Mouse (Mus musculus) spleen, adult 2 months (tissue): ENCODE results near the gene Rnase12. TPM values are rescaled to one million over a fixed set of nuclear protein-coding genes. Genes with fewer than 3 reads are reported as not detected.

Experiments
- DNase-seq, 2 experiments: peaks; one replicate each; pipeline versions ENCODE4 v3.0.0 to v3.0.0-alpha.2; 2012 to 2021; ENCODE audit warnings: low spot score in 2 of 2, low read depth in 1 of 2
- H3K27ac ChIP-seq: fragments of 200-500 bp; 2 replicates; pipeline ENCODE4 v1.5.1; 2012; ENCODE audit warnings: low read length, inconsistent platforms; ENCODE audit not compliant: insufficient read depth
- H3K27me3 ChIP-seq: fragments of 200-500 bp; 2 replicates; pipeline ENCODE4 v1.6.1; 2012; ENCODE audit warnings: mild to moderate bottlenecking, moderate library complexity, low read length, inconsistent platforms; ENCODE audit not compliant: control insufficient read depth, insufficient read depth
- H3K36me3 ChIP-seq: fragments of 200-500 bp; 2 replicates; pipeline ENCODE4 v1.6.1; 2012; ENCODE audit warnings: mild to moderate bottlenecking, low read length, inconsistent platforms; ENCODE audit not compliant: control insufficient read depth, insufficient read depth
- H3K4me1 ChIP-seq: fragments of 200-500 bp; 2 replicates; pipeline ENCODE4 v1.6.1; 2011; ENCODE audit warnings: inconsistent platforms; ENCODE audit not compliant: control insufficient read depth, insufficient read depth, insufficient read length
- H3K4me3 ChIP-seq: fragments of 200-500 bp; 2 replicates; pipeline ENCODE4 v1.5.1; 2011; ENCODE audit warnings: mild to moderate bottlenecking, inconsistent platforms; ENCODE audit not compliant: insufficient read depth, insufficient read length; ENCODE audit errors: extremely low read depth
- CTCF ChIP-seq: fragments of 200-500 bp; IDR thresholded peaks from 2 replicates; pipeline ENCODE4 v1.5.1; 2011; ENCODE audit warnings: mild to moderate bottlenecking, inconsistent platforms; ENCODE audit not compliant: insufficient read depth, insufficient read length, insufficient replicate concordance; ENCODE audit errors: extremely low read depth
- POLR2A ChIP-seq: fragments of 200-500 bp; IDR thresholded peaks from 2 replicates; pipeline ENCODE4 v1.6.1; 2011; ENCODE audit warnings: low read depth, low read length, inconsistent platforms
- WGBS: fragments of 180-500 bp; shearing (Covaris S2); methylation state at CpG from one replicate; pipeline ENCODE4 v1.1.7; 2018; 5-methylcytosine and 5-hydroxymethylcytosine counted together
- polyA plus RNA-seq: library from polyadenylated mRNA; depleted of rRNA; stranded (reverse); fragments of >200 nt; gene quantifications from 2 replicates; pipeline ENCODE4 v1.2.3, GENCODE M21; 2012

Gene Rnase12
- polyA plus RNA-seq, 1 experiment: 1.1 TPM

DNA sequence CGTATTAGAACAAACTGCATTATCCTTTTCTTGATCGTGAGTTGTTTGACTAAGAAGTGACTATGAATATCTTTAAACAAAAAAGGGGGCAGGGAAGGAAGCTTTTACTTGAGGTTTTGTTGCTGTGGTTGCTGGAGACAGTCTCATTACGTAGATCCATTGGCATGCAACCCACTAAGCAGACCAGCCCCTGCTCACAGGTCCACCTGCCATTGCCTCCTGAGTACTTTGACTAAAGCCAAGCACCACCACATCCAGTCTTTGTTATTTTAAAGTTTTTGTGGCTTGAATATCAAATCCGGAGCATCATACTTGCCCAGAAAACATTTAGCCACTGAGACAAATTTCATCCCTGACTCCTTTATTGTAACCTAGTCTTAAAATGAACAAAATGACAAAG is 21.2 kb downstream of the Rnase12 start:
- Histone ChIP-seq H3K4me1 (no peaks in the 10 kb centered on the region), H3K36me3 (no peaks in the 10 kb centered on the region), H3K27me3 (no peaks in the 10 kb centered on the region), H3K27ac (no peak overlapping the region), H3K4me3 (no peak overlapping the region)
- TF ChIP-seq POLR2A: no peak
- no peak for TF ChIP-seq CTCF
- no peak for DNase-seq
- WGBS: 78% methylated on average over 4 of the region's 4 CpGs

DNA sequence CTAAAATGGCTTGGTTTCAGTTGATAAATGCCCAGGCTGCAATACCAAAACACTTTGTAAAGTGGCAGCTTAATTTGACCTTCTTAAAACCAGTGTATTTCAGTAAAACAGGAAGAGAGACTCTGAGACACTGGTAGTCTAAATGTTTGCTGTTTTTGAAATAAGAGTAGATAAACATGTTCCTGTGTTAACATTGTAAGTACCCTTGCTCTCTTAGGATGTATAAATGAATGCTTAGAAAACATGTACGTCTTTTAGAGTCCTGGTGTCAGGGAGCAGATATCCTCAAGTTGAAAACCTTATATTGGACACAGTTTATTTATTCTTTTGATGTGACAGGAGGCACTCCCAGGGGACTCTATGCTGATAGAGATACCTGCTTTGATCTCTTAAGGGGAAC is 22.3 kb downstream of the Rnase12 start:
- Histone ChIP-seq H3K4me3 (no peak overlapping the region), H3K4me1 (no peaks in the 10 kb centered on the region), H3K27ac (no peak overlapping the region), H3K27me3 (no peaks in the 10 kb centered on the region), H3K36me3 (no peaks in the 10 kb centered on the region)
- no peak for DNase-seq
- TF ChIP-seq CTCF (no peak), POLR2A (no peak)
- WGBS: 48% methylated on average over 1 of the region's 1 CpGs

DNA sequence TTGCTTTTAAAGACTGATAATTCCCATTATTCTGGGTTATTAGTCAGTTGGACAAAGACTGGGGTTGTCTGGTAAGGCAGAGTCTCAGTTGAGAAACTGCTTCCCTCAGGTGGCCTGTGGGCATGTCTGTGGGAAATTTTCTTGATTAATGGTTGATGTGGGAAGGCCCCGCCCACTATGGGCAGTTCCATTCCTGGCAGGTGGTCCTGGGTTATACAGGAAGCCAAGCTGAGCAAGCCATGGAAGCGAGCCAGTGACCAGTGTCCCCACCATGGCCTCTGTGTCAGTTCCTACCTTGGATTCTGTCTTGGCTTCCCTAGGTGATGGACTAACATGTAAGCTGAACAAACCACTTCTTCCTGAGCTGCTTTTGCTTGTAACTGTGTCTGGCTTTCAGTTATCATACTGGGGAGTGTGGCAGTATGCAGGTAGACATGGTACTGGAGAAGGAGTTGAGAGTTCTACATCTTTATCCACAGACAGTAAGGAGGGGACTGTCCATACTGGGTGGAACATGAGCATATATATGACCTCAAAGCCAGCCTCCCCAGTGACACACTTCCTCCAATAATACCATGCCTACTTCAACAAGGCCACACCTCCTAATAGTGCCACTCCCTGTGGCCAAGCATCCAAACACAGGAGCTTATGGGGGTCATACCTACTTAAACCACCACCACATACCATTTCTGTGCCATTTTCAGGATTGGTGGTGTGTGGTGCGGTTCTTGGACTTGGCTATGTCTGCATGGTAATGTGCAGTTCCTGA is 29.9 kb downstream of the Rnase12 start:
- no peak overlapping the region for H3K4me3 ChIP-seq
- H3K27me3 ChIP-seq: no peaks in the 10 kb centered on the region
- DNase-seq: no peak
- WGBS: 76% methylated on average over 3 of the region's 3 CpGs
- H3K36me3 ChIP-seq: no peaks in the 10 kb centered on the region
- H3K4me1 ChIP-seq: no peaks in the 10 kb centered on the region
- TF ChIP-seq POLR2A (no peak), CTCF (no peak)
- no peak overlapping the region for H3K27ac ChIP-seq

DNA sequence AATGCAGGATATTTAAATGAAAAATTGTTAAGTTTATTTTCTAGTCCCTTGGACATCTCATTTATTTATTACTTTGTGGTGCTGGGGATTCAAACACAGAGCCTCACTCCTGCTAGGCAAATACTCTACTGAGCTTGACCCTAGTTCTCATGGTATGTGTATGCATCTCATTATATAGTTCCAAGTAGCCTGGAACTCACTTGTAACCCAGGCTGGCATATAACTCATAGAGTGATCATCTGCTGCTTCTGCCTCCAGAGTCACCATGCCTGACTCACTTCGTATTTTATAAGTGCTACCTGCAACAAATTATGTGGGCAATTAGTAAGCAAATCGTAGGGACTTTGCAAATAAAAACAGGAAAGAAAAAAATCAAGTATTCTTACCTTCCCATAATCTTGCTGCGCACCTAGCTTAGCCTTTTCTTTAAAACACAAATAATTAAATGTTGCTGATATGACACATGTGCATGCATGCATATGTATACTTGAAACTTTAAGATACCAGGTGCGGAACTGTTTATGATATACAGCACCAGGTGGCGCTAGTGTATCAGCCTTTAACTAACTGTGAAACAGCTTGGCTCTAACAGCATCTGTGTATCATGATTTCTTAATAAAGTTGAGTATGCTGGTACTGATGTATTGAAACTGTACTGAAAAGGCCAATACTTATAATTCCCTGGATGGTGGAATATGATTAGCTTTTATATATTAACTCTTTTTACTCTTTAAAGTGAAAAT is 30.9 kb downstream of the Rnase12 start:
- TF ChIP-seq CTCF: peak; percentile 33; the same call in 1 of the 2 replicates
- no peak for TF ChIP-seq POLR2A
- peak; percentile 69 to 74 for DNase-seq
- H3K4me1 ChIP-seq: no peaks in the 10 kb centered on the region
- WGBS: 39% methylated on average over 5 of the region's 5 CpGs
- H3K27ac ChIP-seq: no peak overlapping the region
- no peak overlapping the region for H3K4me3 ChIP-seq
- no peaks in the 10 kb centered on the region for H3K36me3 ChIP-seq
- H3K27me3 ChIP-seq: no peaks in the 10 kb centered on the region

DNA sequence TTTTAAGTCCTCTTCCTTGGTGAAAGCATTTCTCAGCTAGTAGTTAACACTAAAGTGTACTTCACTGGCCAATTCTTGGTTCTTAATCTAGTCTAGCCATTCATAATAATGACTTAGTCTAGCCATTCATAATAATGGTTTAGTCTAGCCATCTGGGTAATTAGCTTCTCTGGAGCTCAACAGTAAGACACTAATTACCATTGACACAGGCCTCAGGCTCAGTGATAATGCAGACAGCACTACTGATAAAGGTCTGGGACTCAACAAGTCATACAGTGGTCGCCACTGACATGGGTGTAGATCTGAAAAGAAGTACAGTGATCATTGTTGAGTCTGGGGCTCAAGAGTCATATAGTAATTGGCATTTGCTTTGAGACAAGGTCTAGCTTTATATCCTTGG is 32.6 kb downstream of the Rnase12 start:
- H3K27me3 ChIP-seq: no peaks in the 10 kb centered on the region
- H3K36me3 ChIP-seq: no peaks in the 10 kb centered on the region
- no peaks in the 10 kb centered on the region for H3K4me1 ChIP-seq
- no peak overlapping the region for H3K27ac ChIP-seq
- WGBS: 79% methylated on average over 1 of the region's 1 CpGs
- no peak for TF ChIP-seq CTCF
- no peak for TF ChIP-seq POLR2A
- no peak overlapping the region for H3K4me3 ChIP-seq
- DNase-seq: no peak

DNA sequence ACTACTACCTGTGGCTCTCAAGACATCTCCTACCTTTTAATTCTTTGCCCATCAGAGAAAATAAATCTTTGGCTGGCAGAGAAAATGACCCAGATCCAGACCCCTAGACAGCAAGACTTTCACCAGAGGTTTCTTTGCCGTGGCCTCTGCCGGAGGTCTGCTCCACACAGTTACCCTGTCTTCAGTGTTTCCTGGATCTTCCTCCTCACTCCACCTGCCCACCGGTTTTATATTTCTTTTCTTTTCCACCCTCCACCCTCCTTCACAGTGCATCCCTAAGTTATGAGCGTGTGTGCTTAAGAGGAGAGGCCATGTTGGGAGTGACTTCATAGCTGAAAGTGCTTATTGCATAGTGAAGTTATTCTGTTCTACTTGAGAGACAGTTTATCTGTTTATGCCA is 34.0 kb downstream of the Rnase12 start:
- H3K4me1 ChIP-seq: no peaks in the 10 kb centered on the region
- H3K27me3 ChIP-seq: no peaks in the 10 kb centered on the region
- no peak for TF ChIP-seq POLR2A
- TF ChIP-seq CTCF: no peak
- no peaks in the 10 kb centered on the region for H3K36me3 ChIP-seq
- no peak overlapping the region for H3K27ac ChIP-seq
- no peak overlapping the region for H3K4me3 ChIP-seq
- DNase-seq: no peak
- WGBS: 92% methylated on average over 4 of the region's 4 CpGs

DNA sequence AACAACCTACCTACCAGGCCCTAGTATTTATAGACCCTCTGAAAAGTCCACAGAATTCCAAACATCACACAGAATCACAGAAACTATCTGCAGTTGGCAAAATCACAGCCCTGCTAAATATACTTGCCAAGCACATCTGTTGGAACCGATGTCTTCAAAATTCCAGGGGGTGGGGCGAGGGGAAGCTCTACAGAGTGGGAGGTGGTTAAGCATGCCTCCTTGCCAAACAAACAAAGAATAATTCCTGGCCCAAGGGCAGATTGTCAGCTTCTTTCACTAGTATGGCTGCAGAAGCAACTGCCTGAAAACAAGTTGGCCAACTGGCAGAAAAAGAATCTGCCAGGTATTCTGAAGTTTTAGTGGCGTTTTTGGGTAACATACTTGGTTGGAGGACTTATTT is 40.2 kb downstream of the Rnase12 start:
- 86% methylated on average over 3 of the region's 3 CpGs for WGBS
- no peak for DNase-seq
- Histone ChIP-seq H3K27me3 (no peaks in the 10 kb centered on the region), H3K4me3 (no peak overlapping the region), H3K4me1 (no peaks in the 10 kb centered on the region), H3K36me3 (no peaks in the 10 kb centered on the region), H3K27ac (no peak overlapping the region)
- TF ChIP-seq POLR2A (no peak), CTCF (no peak)
